Mouse (Mus musculus): ENCODE data around the gene Enox1. TPM values are rescaled to one million over a fixed set of nuclear protein-coding genes. Genes with fewer than 3 reads are reported as not detected.

Gene Enox1
- polyA plus RNA-seq, 1 experiment from 2014 or later, result 19.6 TPM

DNA sequence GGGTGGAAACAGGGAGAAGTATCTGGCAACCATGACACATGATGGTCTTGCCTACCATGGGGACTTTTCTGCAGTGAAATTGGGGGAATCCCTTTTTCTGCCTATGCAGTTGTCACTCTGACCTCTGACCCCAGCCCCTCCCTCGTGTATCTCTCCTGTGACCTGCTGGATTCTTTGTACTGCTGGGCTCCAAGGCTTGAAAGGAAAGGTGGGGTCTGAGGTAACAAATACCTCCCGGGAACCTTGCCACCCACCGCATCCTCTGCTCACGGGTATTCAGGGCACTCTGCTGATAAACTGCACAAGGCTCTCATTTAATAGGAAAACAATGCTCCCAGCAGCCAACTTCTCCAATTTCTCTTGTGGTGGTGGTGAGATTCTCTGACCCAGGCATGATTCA, 361.5 kb downstream of the Enox1 start:
- no peak overlapping the region for H3K4me2 ChIP-seq (ENCODE audit: low read depth)
- peaks cover 3% of the 10 kb centered on the region; the same call in 1 of the 2 replicates for H3K9me3 ChIP-seq (ENCODE audit: control insufficient read depth, low read length)
- H3K27me3 ChIP-seq (ENCODE audit: control insufficient read depth, insufficient read depth, low read length), result no peaks in the 10 kb centered on the region
- H3K4me3 ChIP-seq (ENCODE audit: low read depth, low read length), result no peak overlapping the region
- DNase-seq (ENCODE audit: low spot score) (no peak), ATAC-seq (ENCODE audit: insufficient read depth, low FRiP score, low TSS enrichment) (no peak)
- H3K27ac ChIP-seq (ENCODE audit: low read depth, low read length), result no peak overlapping the region
- H3K4me1 ChIP-seq (ENCODE audit: control insufficient read depth, insufficient read depth, low read length), result no peaks in the 10 kb centered on the region
- no peak overlapping the region for H3K9ac ChIP-seq (ENCODE audit: low read length)
- no peaks in the 10 kb centered on the region for H3K36me3 ChIP-seq (ENCODE audit: control insufficient read depth, insufficient read depth, low read length)
- WGBS, result 84% methylated on average over 4 of the region's 4 CpGs

DNA sequence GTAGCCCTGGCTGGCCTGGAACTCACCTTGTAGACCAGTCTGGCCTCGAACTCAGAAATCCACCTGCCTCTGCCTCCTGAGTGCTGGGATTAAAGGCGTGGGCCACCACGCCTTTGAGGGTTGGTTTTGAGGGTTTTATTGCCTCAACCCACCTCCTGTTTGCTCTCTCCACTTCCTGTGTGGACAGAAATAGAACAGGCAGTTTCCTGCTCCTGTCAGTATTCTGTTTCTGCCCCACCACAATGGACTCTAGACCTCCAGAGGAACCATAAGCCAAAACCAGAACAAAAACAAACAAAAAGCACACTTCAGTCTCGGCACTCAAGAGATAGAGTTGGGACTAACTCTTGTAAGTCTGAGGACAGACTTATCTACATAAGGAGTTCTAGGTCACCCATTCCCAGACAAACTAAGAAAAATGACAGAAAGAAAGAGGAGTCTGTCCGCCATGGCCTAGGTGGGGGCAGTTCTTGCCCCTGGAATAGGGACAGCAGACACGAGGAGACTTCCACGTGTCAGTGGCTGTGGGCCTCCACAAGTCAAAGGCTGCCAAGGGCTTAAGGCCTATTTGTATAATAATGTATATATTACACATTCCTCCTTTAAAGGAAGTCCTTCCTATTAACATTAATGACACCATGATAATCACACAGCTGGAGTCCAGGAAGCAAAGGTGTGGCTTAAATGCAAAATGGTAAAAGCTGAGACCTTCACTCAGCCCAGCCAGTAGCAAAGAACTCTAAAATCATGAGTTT, 362.6 kb downstream of the Enox1 start:
- 74% methylated on average over 7 of the region's 7 CpGs for WGBS
- Histone ChIP-seq H3K4me2 (ENCODE audit: low read depth) (no peak overlapping the region), H3K4me1 (ENCODE audit: control insufficient read depth, insufficient read depth, low read length) (no peaks in the 10 kb centered on the region), H3K4me3 (ENCODE audit: low read depth, low read length) (no peak overlapping the region), H3K27ac (ENCODE audit: low read depth, low read length) (no peak overlapping the region), H3K27me3 (ENCODE audit: control insufficient read depth, insufficient read depth, low read length) (no peaks in the 10 kb centered on the region), H3K9ac (ENCODE audit: low read length) (no peak overlapping the region), H3K36me3 (ENCODE audit: control insufficient read depth, insufficient read depth, low read length) (no peaks in the 10 kb centered on the region), H3K9me3 (ENCODE audit: control insufficient read depth, low read length) (no peaks in the 10 kb centered on the region)
- no peak for ATAC-seq (ENCODE audit: insufficient read depth, low FRiP score, low TSS enrichment)
- no peak for DNase-seq (ENCODE audit: low spot score)

DNA sequence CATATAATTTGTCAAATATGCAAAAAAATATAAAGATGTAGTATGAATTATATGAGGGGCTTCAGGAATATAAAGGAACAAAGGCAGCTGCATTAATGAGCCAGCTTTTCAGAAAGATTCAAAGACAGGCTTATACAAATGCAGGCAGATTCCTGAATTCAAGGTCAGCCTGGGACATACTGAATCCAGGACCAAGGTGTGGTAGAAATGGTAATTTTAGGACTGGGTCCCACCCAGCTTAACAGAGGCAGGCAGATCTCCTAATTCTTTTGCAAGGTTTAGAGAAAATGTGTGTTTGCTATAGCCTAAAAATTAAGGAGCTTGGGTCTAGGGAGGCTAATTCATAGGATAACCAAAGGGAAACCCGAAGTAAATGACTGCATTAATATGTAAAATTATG, 363.1 kb downstream of the Enox1 start:
- ATAC-seq (ENCODE audit: insufficient read depth, low FRiP score, low TSS enrichment) (no peak), DNase-seq (ENCODE audit: low spot score) (no peak)
- H3K9ac ChIP-seq (ENCODE audit: low read length), result no peak overlapping the region
- WGBS, result 86% methylated on average over 1 of the region's 1 CpGs
- H3K9me3 ChIP-seq (ENCODE audit: control insufficient read depth, low read length), result no peaks in the 10 kb centered on the region
- no peaks in the 10 kb centered on the region for H3K36me3 ChIP-seq (ENCODE audit: control insufficient read depth, insufficient read depth, low read length)
- H3K4me2 ChIP-seq (ENCODE audit: low read depth), result no peak overlapping the region
- H3K27ac ChIP-seq (ENCODE audit: low read depth, low read length), result no peak overlapping the region
- no peaks in the 10 kb centered on the region for H3K4me1 ChIP-seq (ENCODE audit: control insufficient read depth, insufficient read depth, low read length)
- no peak overlapping the region for H3K4me3 ChIP-seq (ENCODE audit: low read depth, low read length)
- H3K27me3 ChIP-seq (ENCODE audit: control insufficient read depth, insufficient read depth, low read length), result no peaks in the 10 kb centered on the region

DNA sequence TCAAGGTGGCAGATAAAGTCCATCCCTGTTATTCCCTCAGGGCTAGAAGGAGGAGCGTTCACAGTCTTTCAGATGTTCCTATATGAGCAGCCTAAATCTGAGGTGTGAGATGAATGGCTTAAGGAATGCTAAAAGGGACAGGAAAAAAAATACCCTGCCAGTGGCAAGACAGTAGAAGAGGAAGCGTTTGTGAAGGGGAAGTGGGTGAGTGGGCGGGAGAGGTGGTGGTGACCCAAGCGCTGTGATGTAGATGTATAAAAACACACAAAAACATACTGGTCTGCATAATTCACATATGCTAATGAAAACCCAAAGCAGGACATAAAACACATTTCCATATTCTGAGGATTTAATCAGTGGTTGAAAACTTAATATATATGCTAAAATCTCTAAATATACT, 367.7 kb downstream of the Enox1 start:
- H3K27me3 ChIP-seq (ENCODE audit: control insufficient read depth, insufficient read depth, low read length), result no peaks in the 10 kb centered on the region
- no peak overlapping the region for H3K4me3 ChIP-seq (ENCODE audit: low read depth, low read length)
- H3K4me1 ChIP-seq (ENCODE audit: control insufficient read depth, insufficient read depth, low read length), result no peaks in the 10 kb centered on the region
- no peak overlapping the region for H3K9ac ChIP-seq (ENCODE audit: low read length)
- no peaks in the 10 kb centered on the region for H3K9me3 ChIP-seq (ENCODE audit: control insufficient read depth, low read length)
- no peak for DNase-seq (ENCODE audit: low spot score)
- H3K36me3 ChIP-seq (ENCODE audit: control insufficient read depth, insufficient read depth, low read length), result no peaks in the 10 kb centered on the region
- ATAC-seq (ENCODE audit: insufficient read depth, low FRiP score, low TSS enrichment), result no peak
- H3K4me2 ChIP-seq (ENCODE audit: low read depth), result no peak overlapping the region
- H3K27ac ChIP-seq (ENCODE audit: low read depth, low read length), result no peak overlapping the region
- WGBS, result 89% methylated on average over 4 of the region's 4 CpGs

DNA sequence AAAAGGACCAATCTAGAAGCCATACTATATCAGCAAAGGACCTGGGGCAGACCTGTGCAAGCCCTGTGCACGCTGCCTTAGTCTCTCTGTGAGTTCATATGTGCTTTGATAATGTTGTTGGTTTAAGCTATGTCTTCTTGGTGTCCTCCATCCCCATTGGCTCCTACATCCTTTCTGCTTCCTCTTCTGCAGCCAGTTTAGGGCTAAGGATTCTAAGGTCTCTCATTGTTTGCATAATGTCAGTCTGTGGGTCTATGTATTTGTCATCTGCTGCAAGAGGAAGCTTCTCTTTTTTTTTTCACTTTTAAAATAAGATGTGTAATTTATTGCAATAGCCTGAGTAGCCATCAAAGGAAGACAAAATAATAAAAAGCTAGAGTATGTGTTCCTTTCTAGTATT, 369.7 kb downstream of the Enox1 start:
- H3K4me3 ChIP-seq (ENCODE audit: low read depth, low read length), result no peak overlapping the region
- H3K27ac ChIP-seq (ENCODE audit: low read depth, low read length), result no peak overlapping the region
- 81% methylated on average over 1 of the region's 1 CpGs for WGBS
- H3K36me3 ChIP-seq (ENCODE audit: control insufficient read depth, insufficient read depth, low read length), result no peaks in the 10 kb centered on the region
- no peak overlapping the region for H3K9ac ChIP-seq (ENCODE audit: low read length)
- H3K27me3 ChIP-seq (ENCODE audit: control insufficient read depth, insufficient read depth, low read length), result no peaks in the 10 kb centered on the region
- no peaks in the 10 kb centered on the region for H3K4me1 ChIP-seq (ENCODE audit: control insufficient read depth, insufficient read depth, low read length)
- no peak overlapping the region for H3K4me2 ChIP-seq (ENCODE audit: low read depth)
- no peak for DNase-seq (ENCODE audit: low spot score)
- ATAC-seq (ENCODE audit: insufficient read depth, low FRiP score, low TSS enrichment), result no peak
- H3K9me3 ChIP-seq (ENCODE audit: control insufficient read depth, low read length), result no peaks in the 10 kb centered on the region

DNA sequence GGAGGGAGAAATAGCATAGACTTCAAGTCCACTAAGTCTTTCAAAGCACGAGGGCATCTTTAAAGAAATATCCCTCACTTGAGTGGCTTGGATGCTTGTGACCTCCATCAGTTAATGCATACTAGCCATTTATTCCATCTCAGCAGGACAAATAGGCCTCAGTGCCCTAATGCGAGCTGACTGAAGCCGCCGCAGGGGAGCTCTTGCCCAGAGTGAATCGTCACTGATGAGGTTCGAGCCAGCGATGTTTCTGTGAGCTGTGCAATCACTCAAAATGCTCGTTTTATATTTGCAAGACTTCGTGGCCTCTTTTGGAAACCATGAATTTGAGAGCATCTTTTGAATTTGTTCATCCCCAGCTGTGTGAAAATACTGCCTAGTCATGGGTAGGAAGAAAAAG, 372.6 kb downstream of the Enox1 start:
- H3K4me3 ChIP-seq (ENCODE audit: low read depth, low read length), result no peak overlapping the region
- no peak overlapping the region for H3K9ac ChIP-seq (ENCODE audit: low read length)
- no peaks in the 10 kb centered on the region for H3K36me3 ChIP-seq (ENCODE audit: control insufficient read depth, insufficient read depth, low read length)
- ATAC-seq (ENCODE audit: insufficient read depth, low FRiP score, low TSS enrichment), result no peak
- H3K9me3 ChIP-seq (ENCODE audit: control insufficient read depth, low read length), result no peaks in the 10 kb centered on the region
- no peak overlapping the region for H3K4me2 ChIP-seq (ENCODE audit: low read depth)
- WGBS, result 83% methylated on average over 9 of the region's 9 CpGs
- H3K27me3 ChIP-seq (ENCODE audit: control insufficient read depth, insufficient read depth, low read length), result no peaks in the 10 kb centered on the region
- DNase-seq (ENCODE audit: low spot score), result no peak
- H3K4me1 ChIP-seq (ENCODE audit: control insufficient read depth, insufficient read depth, low read length), result no peaks in the 10 kb centered on the region
- H3K27ac ChIP-seq (ENCODE audit: low read depth, low read length), result no peak overlapping the region

DNA sequence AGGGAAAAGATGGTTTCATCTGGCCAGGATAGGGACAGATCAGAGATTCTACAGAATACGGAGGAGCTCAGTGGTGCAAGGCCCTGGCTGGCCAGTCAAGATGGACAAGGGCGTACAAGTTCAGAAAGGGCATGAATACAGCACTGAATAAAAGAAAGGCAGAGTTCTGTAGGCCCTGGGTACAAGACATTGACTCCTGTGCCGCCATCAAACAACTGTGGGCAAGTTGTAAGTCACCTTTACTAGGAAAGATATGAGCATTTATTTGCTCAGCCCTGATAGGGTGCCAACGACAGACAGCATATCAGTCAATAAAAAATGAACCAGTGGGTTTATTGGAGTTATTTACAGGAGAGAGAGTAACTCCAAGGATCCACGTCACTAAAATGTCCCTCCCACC, 373.1 kb downstream of the Enox1 start:
- Histone ChIP-seq H3K4me2 (ENCODE audit: low read depth) (no peak overlapping the region), H3K36me3 (ENCODE audit: control insufficient read depth, insufficient read depth, low read length) (no peaks in the 10 kb centered on the region), H3K4me1 (ENCODE audit: control insufficient read depth, insufficient read depth, low read length) (no peaks in the 10 kb centered on the region), H3K27ac (ENCODE audit: low read depth, low read length) (no peak overlapping the region), H3K9me3 (ENCODE audit: control insufficient read depth, low read length) (no peaks in the 10 kb centered on the region), H3K9ac (ENCODE audit: low read length) (no peak overlapping the region), H3K27me3 (ENCODE audit: control insufficient read depth, insufficient read depth, low read length) (no peaks in the 10 kb centered on the region), H3K4me3 (ENCODE audit: low read depth, low read length) (no peak overlapping the region)
- 93% methylated on average over 5 of the region's 5 CpGs for WGBS
- ATAC-seq (ENCODE audit: insufficient read depth, low FRiP score, low TSS enrichment) (no peak), DNase-seq (ENCODE audit: low spot score) (no peak)

DNA sequence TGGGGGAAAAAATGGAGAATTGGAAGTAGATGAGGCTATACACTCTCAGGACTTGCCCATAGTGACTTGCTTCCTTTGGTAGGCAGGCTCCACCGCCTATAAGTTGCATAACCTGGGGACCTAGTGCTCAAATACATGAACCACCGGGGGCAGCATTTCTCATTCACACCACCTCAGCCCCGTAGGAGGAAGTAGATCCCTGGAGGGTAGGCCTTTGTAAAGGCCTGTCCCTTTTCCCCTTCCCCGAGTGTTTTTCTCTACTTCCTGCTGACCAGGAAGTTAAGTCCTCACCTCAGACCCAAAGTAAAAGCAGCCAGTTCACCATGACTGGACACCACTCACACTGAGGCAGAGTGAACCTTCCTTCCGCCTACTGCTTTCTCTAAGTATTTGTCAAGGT, 377.1 kb downstream of the Enox1 start:
- H3K4me2 ChIP-seq (ENCODE audit: low read depth), result no peak overlapping the region
- H3K36me3 ChIP-seq (ENCODE audit: control insufficient read depth, insufficient read depth, low read length), result no peaks in the 10 kb centered on the region
- DNase-seq (ENCODE audit: low spot score) (no peak), ATAC-seq (ENCODE audit: insufficient read depth, low FRiP score, low TSS enrichment) (no peak)
- H3K27ac ChIP-seq (ENCODE audit: low read depth, low read length), result no peak overlapping the region
- H3K4me3 ChIP-seq (ENCODE audit: low read depth, low read length), result no peak overlapping the region
- H3K4me1 ChIP-seq (ENCODE audit: control insufficient read depth, insufficient read depth, low read length), result no peaks in the 10 kb centered on the region
- WGBS, result 82% methylated on average over 5 of the region's 5 CpGs
- H3K9me3 ChIP-seq (ENCODE audit: control insufficient read depth, low read length), result no peaks in the 10 kb centered on the region
- no peaks in the 10 kb centered on the region for H3K27me3 ChIP-seq (ENCODE audit: control insufficient read depth, insufficient read depth, low read length)
- no peak overlapping the region for H3K9ac ChIP-seq (ENCODE audit: low read length)

DNA sequence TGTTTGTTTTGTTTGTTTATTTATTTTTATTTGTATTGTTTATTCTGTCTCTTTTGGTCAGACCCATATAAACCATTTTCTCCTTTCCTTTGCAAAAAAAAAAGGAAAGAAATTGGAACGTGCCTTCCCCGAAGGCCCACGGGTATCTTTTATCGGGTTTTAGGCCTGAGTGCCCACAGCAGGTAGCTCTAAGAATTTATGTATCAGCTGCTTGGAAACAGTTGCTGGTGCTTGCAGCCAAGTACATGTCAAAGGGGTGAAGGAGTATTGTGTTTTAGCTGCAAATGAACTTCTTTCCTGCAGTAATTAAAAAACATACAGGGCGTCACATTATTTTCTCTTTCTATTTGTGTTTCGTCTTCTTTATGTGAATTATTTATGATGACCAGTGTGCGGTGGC, 377.6 kb downstream of the Enox1 start:
- ATAC-seq (ENCODE audit: insufficient read depth, low FRiP score, low TSS enrichment), result no peak
- H3K9ac ChIP-seq (ENCODE audit: low read length), result no peak overlapping the region
- no peak overlapping the region for H3K27ac ChIP-seq (ENCODE audit: low read depth, low read length)
- no peak for DNase-seq (ENCODE audit: low spot score)
- no peaks in the 10 kb centered on the region for H3K36me3 ChIP-seq (ENCODE audit: control insufficient read depth, insufficient read depth, low read length)
- no peak overlapping the region for H3K4me3 ChIP-seq (ENCODE audit: low read depth, low read length)
- H3K4me2 ChIP-seq (ENCODE audit: low read depth), result no peak overlapping the region
- no peaks in the 10 kb centered on the region for H3K27me3 ChIP-seq (ENCODE audit: control insufficient read depth, insufficient read depth, low read length)
- WGBS, result 75% methylated on average over 7 of the region's 7 CpGs
- H3K4me1 ChIP-seq (ENCODE audit: control insufficient read depth, insufficient read depth, low read length), result no peaks in the 10 kb centered on the region
- no peaks in the 10 kb centered on the region for H3K9me3 ChIP-seq (ENCODE audit: control insufficient read depth, low read length)
